Mouse (Mus musculus): ENCODE measurements around the gene Pde4dip.

DNA sequence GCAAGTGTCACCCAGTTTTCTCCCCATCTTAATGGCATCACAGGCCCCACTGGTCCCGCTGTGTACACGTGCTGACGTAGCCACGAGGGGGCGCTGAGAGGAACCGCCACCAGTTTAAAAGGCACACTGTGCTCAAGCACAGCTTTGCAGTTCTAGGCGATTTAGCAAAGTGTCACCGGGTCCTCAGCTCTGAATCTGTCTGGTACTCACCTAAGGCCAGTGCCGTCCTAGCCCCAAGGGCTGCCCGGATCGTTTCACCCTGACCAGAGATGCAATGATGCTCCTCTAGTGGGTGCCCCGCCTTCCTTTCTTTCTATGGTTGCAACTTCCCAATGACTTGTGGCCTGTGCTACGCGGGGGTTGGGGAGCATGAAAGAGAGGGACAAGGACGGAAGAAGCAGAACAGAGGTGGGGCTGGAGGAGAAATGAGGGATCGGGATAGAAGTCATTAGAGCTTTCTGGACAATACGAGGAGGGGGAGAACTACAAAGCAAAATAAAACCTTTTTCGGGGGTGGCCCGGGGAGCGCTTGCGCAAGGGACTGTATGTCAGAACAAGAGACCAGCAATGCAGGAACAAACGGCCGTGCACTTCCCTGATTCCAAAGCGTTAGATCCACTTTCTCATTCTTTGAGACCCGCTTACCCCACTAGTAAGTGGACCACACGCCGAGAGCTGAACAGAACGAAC is 207.7 kb downstream of the Pde4dip start:
- TF ChIP-seq CTCF (conservative IDR thresholded peaks at IDR 0.05; ENCODE audit: insufficient read depth, insufficient read length, low read depth, low read length) (peak; percentile 75), POLR2A (IDR thresholded peaks at IDR 0.05; ENCODE audit: low read depth, low read length) (no peak)
